Mouse (Mus musculus) pancreas, adult 10 weeks (tissue): ENCODE results near the gene Swap70. TPM values are rescaled to one million over a fixed set of nuclear protein-coding genes. Genes with fewer than 3 reads are reported as not detected.

Experiments
- polyA plus RNA-seq: library from polyadenylated mRNA; stranded (reverse); fragments of 350-450 nt; fragmentation: Illumina TruSeq; extraction: RNeasy Lipid Tissue Mini Kit (QIAGEN cat#74804); gene quantifications from one replicate; pipeline ENCODE4 v1.2.3, GENCODE M21; 2015; ENCODE audit warnings: low read depth, low replicate concordance; ENCODE audit not compliant: insufficient read depth

Gene Swap70
- 7.0 TPM for polyA plus RNA-seq

DNA sequence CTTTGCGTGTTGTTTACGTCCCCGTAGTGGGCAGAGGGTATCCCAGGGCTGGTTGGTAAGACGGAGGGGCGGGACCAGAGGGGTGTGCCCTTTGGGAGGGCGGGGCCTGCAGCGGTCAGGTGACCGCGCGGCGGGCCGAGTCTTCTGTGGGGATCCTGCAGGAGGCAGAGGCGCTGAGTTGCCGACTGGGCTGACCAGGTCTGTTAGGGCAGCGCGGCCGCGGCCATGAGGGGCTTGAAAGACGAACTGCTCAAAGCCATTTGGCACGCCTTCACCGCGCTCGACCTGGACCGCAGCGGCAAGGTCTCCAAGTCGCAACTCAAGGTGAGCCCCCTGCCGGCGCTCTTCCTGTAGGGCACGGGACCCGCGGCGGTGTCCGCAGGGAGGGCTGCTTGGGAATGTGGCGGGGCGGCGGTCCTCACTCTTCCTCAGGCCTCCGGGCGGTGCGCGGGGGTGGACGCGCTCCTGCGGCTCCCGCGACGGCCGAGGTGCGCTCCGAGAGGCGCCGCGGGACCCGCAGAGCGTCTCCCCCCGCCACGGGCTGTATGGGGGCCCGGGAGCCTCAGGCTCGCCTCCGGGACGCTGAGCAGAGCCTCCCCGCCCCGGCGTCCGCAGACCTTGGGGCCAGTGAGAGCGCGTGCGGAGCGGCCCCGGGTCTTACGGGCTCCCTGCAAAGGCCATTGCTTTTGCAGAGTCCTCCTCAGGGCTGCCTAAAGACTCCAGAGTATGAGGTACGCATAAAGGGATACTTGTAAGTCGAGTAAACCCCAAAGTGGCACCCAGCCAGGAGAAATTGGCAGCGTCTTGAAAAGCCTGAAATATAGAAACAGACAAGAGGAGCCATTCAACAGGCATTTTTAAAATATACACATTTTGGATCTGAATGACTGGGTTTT lies at the start of gene Swap70:
Swap70 (plus strand) TSS at position 126 of the 896 bp plus-strand sequence.

Other genes starting within 250 kb of the Swap70 start
- gene Tmem41b, start 234.8 kb upstream of the Swap70 start, polyA plus RNA-seq: 9.2 TPM
- gene Ipo7, start 203.4 kb upstream of the Swap70 start, polyA plus RNA-seq: 16.7 TPM
- 3.4 TPM for gene Zfp143, start 160.5 kb upstream of the Swap70 start, polyA plus RNA-seq
- gene Wee1, start 99.7 kb upstream of the Swap70 start, polyA plus RNA-seq: 1.1 TPM